Mouse (Mus musculus): ENCODE results near the gene Ntn3.

Ntn3 gene

GRCm38 (mm10) chr17:24171738-24172137, 37.6 kb downstream of the Ntn3 start:
- no peak for DNase-seq

- DNase-seq, result no peak
Measured at GRCm38 (mm10) chr17:24170729-24171128, 38.6 kb downstream of the Ntn3 start.

GRCm38 (mm10) chr17:24170125-24170524, 39.2 kb downstream of the Ntn3 start:
- DNase-seq, result no peak

GRCm38 (mm10) chr17:24169317-24170065, 39.8 kb downstream of the Ntn3 start, which contains the start of gene Atp6v0c:
Atp6v0c (minus strand) TSS chr17:24169702.
- peak; percentile 88 to 93 for DNase-seq

- peak; percentile 55 to 74 for DNase-seq
Measured at GRCm38 (mm10) chr17:24168590-24169277, 40.6 kb downstream of the Ntn3 start.

- DNase-seq, result no peak
Measured at GRCm38 (mm10) chr17:24167891-24168505, 41.3 kb downstream of the Ntn3 start.

GRCm38 (mm10) chr17:24167120-24167519, 42.2 kb downstream of the Ntn3 start:
- DNase-seq, result no peak

GRCm38 (mm10) chr17:24164566-24165259, 44.6 kb downstream of the Ntn3 start:
- no peak for DNase-seq

- peak; percentile 84 to 90 for DNase-seq
Measured at GRCm38 (mm10) chr17:24163176-24163962, 46.0 kb downstream of the Ntn3 start, which contains the start of gene Amdhd2. Amdhd2 (minus strand) TSS chr17:24163766.

- peak in 1 of 2 experiments; percentile 27 for DNase-seq
Measured at GRCm38 (mm10) chr17:24162584-24163175, 46.7 kb downstream of the Ntn3 start.

- DNase-seq, result no peak
Measured at GRCm38 (mm10) chr17:24161466-24161865, 47.9 kb downstream of the Ntn3 start.

- no peak for DNase-seq
Measured at GRCm38 (mm10) chr17:24157526-24157925, 51.8 kb downstream of the Ntn3 start.

GRCm38 (mm10) chr17:24157121-24157520, 52.2 kb downstream of the Ntn3 start:
- DNase-seq, result no peak

GRCm38 (mm10) chr17:24156394-24156793, 52.9 kb downstream of the Ntn3 start:
- no peak for DNase-seq

- no peak for DNase-seq
Measured at GRCm38 (mm10) chr17:24155742-24156141, 53.6 kb downstream of the Ntn3 start.

- DNase-seq, result no peak
Measured at GRCm38 (mm10) chr17:24154463-24154862, 54.9 kb downstream of the Ntn3 start.

All from thymus, adult 18-20 months (tissue).